Mouse (Mus musculus) spleen, adult 2 months (tissue): ENCODE data around the gene Rims3. TPM values are rescaled to one million over a fixed set of nuclear protein-coding genes. Genes with fewer than 3 reads are reported as not detected.

Experiments used
- DNase-seq, 2 experiments: peaks; one replicate each; pipeline versions ENCODE4 v3.0.0 to v3.0.0-alpha.2; 2012 to 2021; ENCODE audit warnings: low spot score in 2 of 2, low read depth in 1 of 2
- H3K27ac ChIP-seq: fragments of 200-500 bp; 2 replicates; pipeline ENCODE4 v1.5.1; 2012; ENCODE audit warnings: low read length, inconsistent platforms; ENCODE audit not compliant: insufficient read depth
- H3K27me3 ChIP-seq: fragments of 200-500 bp; 2 replicates; pipeline ENCODE4 v1.6.1; 2012; ENCODE audit warnings: mild to moderate bottlenecking, moderate library complexity, low read length, inconsistent platforms; ENCODE audit not compliant: control insufficient read depth, insufficient read depth
- H3K36me3 ChIP-seq: fragments of 200-500 bp; 2 replicates; pipeline ENCODE4 v1.6.1; 2012; ENCODE audit warnings: mild to moderate bottlenecking, low read length, inconsistent platforms; ENCODE audit not compliant: control insufficient read depth, insufficient read depth
- H3K4me1 ChIP-seq: fragments of 200-500 bp; 2 replicates; pipeline ENCODE4 v1.6.1; 2011; ENCODE audit warnings: inconsistent platforms; ENCODE audit not compliant: control insufficient read depth, insufficient read depth, insufficient read length
- H3K4me3 ChIP-seq: fragments of 200-500 bp; 2 replicates; pipeline ENCODE4 v1.5.1; 2011; ENCODE audit warnings: mild to moderate bottlenecking, inconsistent platforms; ENCODE audit not compliant: insufficient read depth, insufficient read length; ENCODE audit errors: extremely low read depth
- CTCF ChIP-seq: fragments of 200-500 bp; IDR thresholded peaks from 2 replicates; pipeline ENCODE4 v1.5.1; 2011; ENCODE audit warnings: mild to moderate bottlenecking, inconsistent platforms; ENCODE audit not compliant: insufficient read depth, insufficient read length, insufficient replicate concordance; ENCODE audit errors: extremely low read depth
- POLR2A ChIP-seq: fragments of 200-500 bp; IDR thresholded peaks from 2 replicates; pipeline ENCODE4 v1.6.1; 2011; ENCODE audit warnings: low read depth, low read length, inconsistent platforms
- WGBS: fragments of 180-500 bp; shearing (Covaris S2); methylation state at CpG from one replicate; pipeline ENCODE4 v1.1.7; 2018; 5-methylcytosine and 5-hydroxymethylcytosine counted together
- polyA plus RNA-seq: library from polyadenylated mRNA; depleted of rRNA; stranded (reverse); fragments of >200 nt; gene quantifications from 2 replicates; pipeline ENCODE4 v1.2.3, GENCODE M21; 2012

Gene Rims3
- polyA plus RNA-seq, 1 experiment, result 8.7 TPM

DNA sequence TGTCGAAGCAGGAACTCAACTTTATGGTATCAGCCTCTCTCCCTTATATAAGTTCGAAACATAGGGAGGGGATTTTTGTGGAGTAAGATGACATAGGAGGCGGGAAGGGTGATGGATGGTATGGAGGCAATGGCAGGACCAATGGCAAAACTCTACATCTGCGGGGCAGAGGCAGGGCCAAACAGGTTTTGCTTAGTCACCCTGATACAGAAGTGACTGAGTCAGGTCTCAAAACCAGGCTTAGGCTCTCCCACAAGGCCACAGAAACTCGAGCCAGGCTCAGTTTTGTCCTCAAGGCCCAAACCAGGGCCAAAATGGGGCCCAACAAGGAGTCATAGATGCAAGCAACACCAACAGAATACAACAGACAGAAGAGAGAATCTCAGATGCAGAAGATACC, 51.0 kb downstream of the Rims3 start:
- Histone ChIP-seq H3K27ac (no peak overlapping the region), H3K36me3 (no peaks in the 10 kb centered on the region), H3K4me3 (no peak overlapping the region), H3K4me1 (no peaks in the 10 kb centered on the region), H3K27me3 (no peaks in the 10 kb centered on the region)
- TF ChIP-seq CTCF, result no peak
- no peak for DNase-seq
- WGBS, result 73% methylated on average over 5 of the region's 5 CpGs

- WGBS, result 29% methylated on average over 15 of the region's 15 CpGs
- H3K36me3 ChIP-seq, result no peaks in the 10 kb centered on the region
- H3K27me3 ChIP-seq, result no peaks in the 10 kb centered on the region
- no peak overlapping the region for H3K4me3 ChIP-seq
- H3K4me1 ChIP-seq, result peaks cover 3% of the 10 kb centered on the region; the same call in 1 of the 2 replicates
- DNase-seq, result peak; percentile 52 to 63
- no peak overlapping the region for H3K27ac ChIP-seq
- TF ChIP-seq POLR2A, result no peak
- peak; percentile 86; the same call in 1 of the 2 replicates for TF ChIP-seq CTCF
Measured at GRCm38 (mm10) chr4:120909558-120910150, 55.0 kb downstream of the Rims3 start.

GRCm38 (mm10) chr4:120911086-120911485, 56.5 kb downstream of the Rims3 start:
- Histone ChIP-seq H3K27ac (no peak overlapping the region), H3K4me3 (no peak overlapping the region), H3K27me3 (no peaks in the 10 kb centered on the region), H3K4me1 (peaks cover 11% of the 10 kb centered on the region; the same call in 1 of the 2 replicates), H3K36me3 (no peaks in the 10 kb centered on the region)
- WGBS, result 90% methylated on average over 6 of the region's 6 CpGs
- no peak for DNase-seq
- TF ChIP-seq POLR2A (no peak), CTCF (no peak)

DNA sequence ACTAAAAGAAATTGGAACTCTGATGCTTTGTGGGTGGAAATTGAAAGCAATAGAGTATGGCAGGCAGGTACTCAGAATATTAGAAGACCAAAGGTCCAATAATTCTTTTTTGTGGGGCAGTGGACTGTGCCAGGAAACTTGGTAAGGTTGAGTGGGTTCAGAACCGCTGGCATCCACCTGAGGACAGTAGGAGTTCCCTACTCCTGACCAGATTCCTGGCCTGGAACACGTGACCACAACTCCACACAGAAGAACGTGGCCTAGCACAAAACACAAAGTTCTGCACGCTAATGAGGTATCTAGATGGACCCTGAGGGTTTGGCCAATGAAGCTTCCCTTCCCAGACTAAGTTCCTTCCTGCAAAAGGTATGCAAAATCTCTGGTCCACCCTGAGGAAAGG, 58.2 kb downstream of the Rims3 start:
- TF ChIP-seq POLR2A (no peak), CTCF (no peak)

DNA sequence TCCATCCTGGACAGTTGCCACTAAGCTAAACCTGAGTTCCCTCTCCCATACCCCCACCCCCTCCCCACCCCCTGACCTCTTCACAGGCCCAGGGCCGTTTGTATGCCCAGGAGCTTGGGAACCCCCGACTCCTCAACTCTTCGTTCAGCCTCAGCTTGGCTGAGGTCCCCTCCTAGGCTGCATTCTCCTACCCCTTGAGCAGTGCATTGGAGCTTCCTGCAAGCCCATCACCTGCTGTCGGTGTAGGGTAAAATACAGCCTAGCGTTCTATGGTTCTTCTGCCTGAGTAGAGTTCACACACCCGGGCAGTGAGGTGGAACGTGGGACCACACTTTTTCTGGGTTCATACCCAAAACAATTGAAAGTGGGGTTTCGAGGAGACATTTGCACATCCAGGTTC, 58.8 kb downstream of the Rims3 start:
- Histone ChIP-seq H3K27ac (no peak overlapping the region), H3K36me3 (no peaks in the 10 kb centered on the region), H3K27me3 (no peaks in the 10 kb centered on the region), H3K4me1 (peaks cover 11% of the 10 kb centered on the region; the same call in 1 of the 2 replicates), H3K4me3 (no peak overlapping the region)
- WGBS, result 70% methylated on average over 8 of the region's 8 CpGs
- DNase-seq, result no peak
- TF ChIP-seq POLR2A (no peak), CTCF (no peak)

More for the DNA sequence above, 58.2 kb downstream of the Rims3 start:
- DNase-seq, result no peak
- H3K36me3 ChIP-seq, result no peaks in the 10 kb centered on the region
- 69% methylated on average over 4 of the region's 4 CpGs for WGBS
- no peaks in the 10 kb centered on the region for H3K27me3 ChIP-seq
- peaks cover 11% of the 10 kb centered on the region; the same call in 1 of the 2 replicates for H3K4me1 ChIP-seq
- no peak overlapping the region for H3K4me3 ChIP-seq
- no peak overlapping the region for H3K27ac ChIP-seq

DNA sequence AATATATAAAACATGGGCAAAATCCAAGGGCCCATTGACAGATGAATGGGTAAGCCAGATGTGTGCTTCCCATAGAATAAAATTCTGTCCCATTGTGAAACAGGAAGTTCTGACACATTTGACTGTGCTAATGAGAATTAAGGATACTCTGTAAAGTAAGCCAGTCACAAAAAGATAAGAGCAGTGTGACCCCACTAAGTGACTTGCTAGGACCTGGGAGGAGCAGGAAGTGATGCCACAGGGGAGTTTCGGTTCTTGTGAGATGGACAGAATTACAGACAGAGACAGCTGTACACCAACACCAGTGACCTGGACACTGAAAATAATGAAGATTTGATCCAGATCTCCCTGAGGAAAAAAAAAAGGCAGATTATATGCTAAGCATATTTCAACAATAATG, 59.2 kb downstream of the Rims3 start:
- Histone ChIP-seq H3K27ac (no peak overlapping the region), H3K4me1 (peaks cover 11% of the 10 kb centered on the region; the same call in 1 of the 2 replicates), H3K27me3 (no peaks in the 10 kb centered on the region), H3K36me3 (no peaks in the 10 kb centered on the region), H3K4me3 (no peak overlapping the region)
- no peak for DNase-seq
- TF ChIP-seq POLR2A (no peak), CTCF (no peak)
- WGBS, result 11% methylated on average over 1 of the region's 1 CpGs

- WGBS, result 14% methylated on average over 4 of the region's 4 CpGs
- H3K4me3 ChIP-seq, result no peak overlapping the region
- TF ChIP-seq POLR2A (no peak), CTCF (no peak)
- peak overlapping the region; percentile 54 for H3K27ac ChIP-seq
- no peaks in the 10 kb centered on the region for H3K36me3 ChIP-seq
- no peaks in the 10 kb centered on the region for H3K27me3 ChIP-seq
- DNase-seq, result peak; percentile 18 to 41
- H3K4me1 ChIP-seq, result peaks cover 11% of the 10 kb centered on the region; the same call in 1 of the 2 replicates
Measured at GRCm38 (mm10) chr4:120914501-120914900, 59.9 kb downstream of the Rims3 start.
